In the genomic region with DNA sequence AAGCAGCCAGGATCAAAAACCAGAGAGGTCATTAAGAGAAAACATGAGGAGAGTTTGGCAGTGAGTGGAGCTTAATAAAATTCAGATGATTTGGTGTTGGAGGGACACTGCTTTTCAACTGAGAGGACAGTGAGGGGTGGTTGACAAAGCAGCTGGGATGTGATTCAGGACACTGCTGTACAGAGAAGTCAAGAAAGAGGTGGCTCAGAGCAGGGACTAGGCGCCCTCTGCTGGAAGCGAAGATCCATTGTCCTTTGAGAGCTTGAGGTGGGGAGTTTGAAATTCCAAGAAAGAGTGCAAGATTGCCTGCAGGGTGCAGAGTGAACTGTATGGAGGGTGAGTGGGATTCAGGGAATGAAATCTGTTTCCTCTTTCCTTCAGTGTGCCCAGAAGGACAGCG, we compare ENCODE assay signal across 9 mouse cellular contexts. TPM values are rescaled to one million over a fixed set of nuclear protein-coding genes. Genes with fewer than 3 reads are reported as not detected.
DNase-seq lines count a peak whose midpoint lies in the region; ATAC-seq and TF ChIP-seq lines count a peak whose summit lies in the region.
"Had no signal": no experiment of that assay in that cellular context is flagged by ENCODE, and none has a peak within 500 bp of the region (broad histone marks: within the 10 kb centered on the region; RNA-seq: fewer than 3 reads in every experiment).

No protein-coding gene starts in this region.

- no peak overlapping the region for H3K27ac ChIP-seq in heart, embryonic 11.5 days (ENCODE audit: low read depth, low read length)
- H3K27ac ChIP-seq in heart, embryonic 12.5 days (ENCODE audit: poor library complexity, severe bottlenecking) = no peak overlapping the region
- H3K27ac ChIP-seq in forebrain, embryonic 13.5 days = no peak overlapping the region
- no peak overlapping the region for H3K27ac ChIP-seq in kidney, embryonic 16.5 days (ENCODE audit: low read length)
- H3K27ac ChIP-seq in liver, embryonic 14.5 days = no peak overlapping the region

- H3K4me2 ChIP-seq in heart, embryonic 11.5 days = no peak overlapping the region
- no peak overlapping the region for H3K4me2 ChIP-seq in heart, embryonic 12.5 days
- no peak overlapping the region for H3K4me2 ChIP-seq in forebrain, embryonic 13.5 days
- no peak overlapping the region for H3K4me2 ChIP-seq in kidney, embryonic 16.5 days (replicated peaks; ENCODE audit: low read depth, low read length)
- no peak overlapping the region for H3K4me2 ChIP-seq in liver, embryonic 14.5 days (ENCODE audit: low read depth)

- peak; percentile 52 for DNase-seq in adrenal gland, postnatal 25 days
- no peak for DNase-seq in liver, embryonic 14.5 days (ENCODE audit: low read depth in 3 of 3, low spot score in 3 of 3)
- DNase-seq in retina, postnatal 1 day = peak; percentile 69
- DNase-seq in thymus, postnatal 36 days = no peak

- no peaks in the 10 kb centered on the region for H3K4me1 ChIP-seq in heart, embryonic 11.5 days (ENCODE audit: control insufficient read depth, insufficient read depth, low read length)
- no peaks in the 10 kb centered on the region for H3K4me1 ChIP-seq in heart, embryonic 12.5 days (replicated peaks)
- H3K4me1 ChIP-seq in forebrain, embryonic 13.5 days = no peaks in the 10 kb centered on the region
- no peaks in the 10 kb centered on the region for H3K4me1 ChIP-seq in kidney, embryonic 16.5 days (ENCODE audit: insufficient read depth, low read length)
- H3K4me1 ChIP-seq in liver, embryonic 14.5 days (replicated peaks; ENCODE audit: control insufficient read depth in 2 of 2, insufficient read depth in 2 of 2, low read length in 1 of 2) = no peaks in the 10 kb centered on the region

- no peaks in the 10 kb centered on the region for H3K9me3 ChIP-seq in heart, embryonic 11.5 days (replicated peaks; ENCODE audit: control insufficient read depth, low read length)
- H3K9me3 ChIP-seq in heart, embryonic 12.5 days (replicated peaks) = no peaks in the 10 kb centered on the region
- no peaks in the 10 kb centered on the region for H3K9me3 ChIP-seq in forebrain, embryonic 13.5 days (replicated peaks)
- no peaks in the 10 kb centered on the region for H3K9me3 ChIP-seq in kidney, embryonic 16.5 days (ENCODE audit: low read length)
- no peaks in the 10 kb centered on the region for H3K9me3 ChIP-seq in liver, embryonic 14.5 days (ENCODE audit: control insufficient read depth, low read length)
- H3K9me3 ChIP-seq: G1E had no signal

- 0 out of 2 replicates have a peak, but pooled peaks have one; percentile 49 for ATAC-seq in heart, embryonic 11.5 days (replicated peaks; ENCODE audit: insufficient number of reproducible peaks, low FRiP score, low TSS enrichment)
- no peak for ATAC-seq in heart, embryonic 12.5 days (ENCODE audit: insufficient number of reproducible peaks, low FRiP score)
- ATAC-seq in forebrain, embryonic 13.5 days = peak; percentile 82
- 0 out of 2 replicates have a peak, but pooled peaks have one; percentile 39 for ATAC-seq in kidney, embryonic 16.5 days (ENCODE audit: low FRiP score, low TSS enrichment)
- no peak for ATAC-seq in liver, embryonic 14.5 days (ENCODE audit: insufficient read depth)

- TF ChIP-seq EP300 in liver, embryonic 14.5 days (IDR thresholded peaks at IDR 0.05; ENCODE audit: low read depth) = no peak

- no peaks in the 10 kb centered on the region for H3K36me3 ChIP-seq in heart, embryonic 11.5 days (ENCODE audit: control insufficient read depth, insufficient read depth, low read length)
- no peaks in the 10 kb centered on the region for H3K36me3 ChIP-seq in heart, embryonic 12.5 days
- no peaks in the 10 kb centered on the region for H3K36me3 ChIP-seq in forebrain, embryonic 13.5 days (ENCODE audit: poor library complexity, severe bottlenecking)
- H3K36me3 ChIP-seq in kidney, embryonic 16.5 days (ENCODE audit: insufficient read depth, low read length) = no peaks in the 10 kb centered on the region
- no peaks in the 10 kb centered on the region for H3K36me3 ChIP-seq in liver, embryonic 14.5 days (replicated peaks; ENCODE audit: control insufficient read depth, insufficient read depth, low read depth)
- H3K36me3 ChIP-seq: G1E had no signal

- 8% methylated on average over 3 of the region's 3 CpGs for WGBS in heart, embryonic 11.5 days (ENCODE audit: insufficient replicate concordance)
- 6% methylated on average over 3 of the region's 3 CpGs for WGBS in heart, embryonic 12.5 days
- WGBS in forebrain, embryonic 13.5 days = 3% methylated on average over 3 of the region's 3 CpGs
- 7% methylated on average over 3 of the region's 3 CpGs for WGBS in kidney, embryonic 16.5 days
- whole genome bisulfite sequencing in liver, embryonic 14.5 days (ENCODE audit: insufficient replicate concordance) = 3% methylated on average over 3 of the region's 3 CpGs

- TF ChIP-seq CTCF in liver, embryonic 14.5 days (IDR thresholded peaks at IDR 0.05; ENCODE audit: low read depth) = peak; percentile 53

- H3K9ac ChIP-seq in heart, embryonic 11.5 days (ENCODE audit: low read depth, low read length) = no peak overlapping the region
- no peak overlapping the region for H3K9ac ChIP-seq in heart, embryonic 12.5 days
- H3K9ac ChIP-seq in forebrain, embryonic 13.5 days = no peak overlapping the region
- H3K9ac ChIP-seq in kidney, embryonic 16.5 days (replicated peaks; ENCODE audit: low read length) = no peak overlapping the region
- no peak overlapping the region for H3K9ac ChIP-seq in liver, embryonic 14.5 days (replicated peaks)

- no peaks in the 10 kb centered on the region for H3K27me3 ChIP-seq in heart, embryonic 11.5 days (ENCODE audit: control insufficient read depth, insufficient read depth, low read length)
- no peaks in the 10 kb centered on the region for H3K27me3 ChIP-seq in heart, embryonic 12.5 days (replicated peaks)
- H3K27me3 ChIP-seq in forebrain, embryonic 13.5 days = no peaks in the 10 kb centered on the region
- H3K27me3 ChIP-seq in kidney, embryonic 16.5 days (ENCODE audit: insufficient read depth, low read length) = no peaks in the 10 kb centered on the region
- no peaks in the 10 kb centered on the region for H3K27me3 ChIP-seq in liver, embryonic 14.5 days (ENCODE audit: control insufficient read depth, insufficient read depth, low read length)

- no peak overlapping the region for H3K4me3 ChIP-seq in heart, embryonic 11.5 days (ENCODE audit: low read depth, low read length)
- no peak overlapping the region for H3K4me3 ChIP-seq in heart, embryonic 12.5 days
- no peak overlapping the region for H3K4me3 ChIP-seq in forebrain, embryonic 13.5 days
- no peak overlapping the region for H3K4me3 ChIP-seq in kidney, embryonic 16.5 days (ENCODE audit: low read length)
- H3K4me3 ChIP-seq in liver, embryonic 14.5 days (ENCODE audit: insufficient read depth in 1 of 2, low read depth in 2 of 2, low read length in 2 of 2) = no peak overlapping the region

RNA-seq across cellular contexts. Expression of gene Reg3g, which starts 44.2 kb away (rescaled TPM):
- not detected in 2 replicates for polyA plus RNA-seq in heart, embryonic 11.5 days (2014; fragmentation: Nextera tagmentation; extraction: Ambion mirVana)
- not detected in 2 replicates for polyA plus RNA-seq in heart, embryonic 12.5 days (2016; fragmentation: Nextera tagmentation; extraction: Ambion mirVana)
- not detected in 2 replicates for total RNA-seq in adrenal gland, postnatal 25 days (2021)
- polyA plus RNA-seq in forebrain, embryonic 13.5 days (2015; fragmentation: Nextera tagmentation; extraction: Ambion mirVana) = not detected in 2 replicates
- polyA plus RNA-seq in kidney, embryonic 16.5 days (2015; fragmentation: Nextera tagmentation; extraction: Ambion mirVana) = not detected in 2 replicates
- polyA plus RNA-seq in liver, embryonic 14.5 days (2012; rRNA removed) = not detected in 2 replicates
- polyA plus RNA-seq in liver, embryonic 14.5 days (2014; fragmentation: Nextera tagmentation; extraction: Ambion mirVana) = not detected in 2 replicates
- total RNA-seq: G1E had no signal
- polyA plus RNA-seq: G1E had no signal

Comparison
In these comparisons a context has a peak if more than half of its experiments do, and no peak if none do; other contexts are left out.
1. ATAC-seq: peak in heart, embryonic 11.5 days (single experiment), forebrain, embryonic 13.5 days (single experiment) and kidney, embryonic 16.5 days (single experiment); none in heart, embryonic 12.5 days (single experiment) and liver, embryonic 14.5 days (single experiment).
2. DNase-seq: peak in adrenal gland, postnatal 25 days (single experiment) and retina, postnatal 1 day (single experiment); none in liver, embryonic 14.5 days (0 of 3) and thymus, postnatal 36 days (0 of 2).